Mouse (Mus musculus) ovary, postnatal 36 days (tissue): Measurements from ENCODE around the gene 6330409D20Rik.

Source experiments
- DNase-seq: peaks from one replicate; pipeline ENCODE4 v3.0.0; 2022; ENCODE audit warnings: low spot score, mixed read lengths

Gene 6330409D20Rik

GRCm38 (mm10) chr2:32756674-32757055, 15.8 kb upstream of the 6330409D20Rik start:
- no peak for DNase-seq

- DNase-seq: no peak
Observed at GRCm38 (mm10) chr2:32752181-32752580, 11.4 kb upstream of the 6330409D20Rik start.

DNA sequence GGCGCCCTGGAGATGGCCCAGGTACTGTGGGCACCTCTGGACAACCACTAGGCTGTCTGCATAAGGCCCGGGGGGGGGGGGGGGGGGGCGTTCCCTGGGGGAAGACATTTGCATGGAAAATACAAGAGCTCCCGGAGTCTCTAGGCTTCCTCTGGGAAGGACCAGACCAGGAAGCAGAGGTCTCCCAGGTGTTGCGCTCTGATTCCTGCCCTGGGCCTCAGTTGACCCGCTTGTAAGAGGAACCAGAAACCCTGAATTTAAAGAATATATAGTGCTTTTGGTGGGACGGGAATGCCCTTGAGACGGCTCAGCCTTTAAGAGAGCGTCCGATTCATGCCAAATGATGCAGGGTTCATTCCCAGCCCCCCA, 10.8 kb upstream of the 6330409D20Rik start:
- DNase-seq: no peak

- peak; percentile 73 for DNase-seq
Observed at GRCm38 (mm10) chr2:32750887-32751664, 10.3 kb upstream of the 6330409D20Rik start.

DNA sequence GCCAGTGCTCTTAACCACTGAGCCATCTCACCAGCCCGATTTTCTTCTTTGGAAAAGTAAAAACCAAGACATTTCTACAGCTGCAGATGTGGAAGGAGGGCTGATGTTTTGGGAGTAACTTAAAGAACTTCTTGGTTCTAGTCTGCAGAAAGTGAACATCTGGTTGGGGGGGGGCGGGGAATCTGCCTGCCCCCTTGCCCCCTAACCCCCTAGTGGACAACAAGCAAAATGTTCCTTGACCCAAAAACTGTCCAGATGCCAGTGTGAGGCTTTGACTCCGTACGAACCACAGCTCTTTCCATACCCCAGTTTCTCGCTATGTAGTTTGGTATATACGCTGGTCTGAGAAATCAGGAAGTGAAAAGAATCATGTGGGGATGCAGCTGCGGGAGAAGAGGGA, 9.4 kb upstream of the 6330409D20Rik start:
- DNase-seq: no peak

GRCm38 (mm10) chr2:32749082-32749481, 8.3 kb upstream of the 6330409D20Rik start:
- no peak for DNase-seq

GRCm38 (mm10) chr2:32744272-32744982, 3.6 kb upstream of the 6330409D20Rik start:
- DNase-seq: no peak

- DNase-seq: no peak
Observed at GRCm38 (mm10) chr2:32742173-32742531, 1.3 kb upstream of the 6330409D20Rik start.

DNA sequence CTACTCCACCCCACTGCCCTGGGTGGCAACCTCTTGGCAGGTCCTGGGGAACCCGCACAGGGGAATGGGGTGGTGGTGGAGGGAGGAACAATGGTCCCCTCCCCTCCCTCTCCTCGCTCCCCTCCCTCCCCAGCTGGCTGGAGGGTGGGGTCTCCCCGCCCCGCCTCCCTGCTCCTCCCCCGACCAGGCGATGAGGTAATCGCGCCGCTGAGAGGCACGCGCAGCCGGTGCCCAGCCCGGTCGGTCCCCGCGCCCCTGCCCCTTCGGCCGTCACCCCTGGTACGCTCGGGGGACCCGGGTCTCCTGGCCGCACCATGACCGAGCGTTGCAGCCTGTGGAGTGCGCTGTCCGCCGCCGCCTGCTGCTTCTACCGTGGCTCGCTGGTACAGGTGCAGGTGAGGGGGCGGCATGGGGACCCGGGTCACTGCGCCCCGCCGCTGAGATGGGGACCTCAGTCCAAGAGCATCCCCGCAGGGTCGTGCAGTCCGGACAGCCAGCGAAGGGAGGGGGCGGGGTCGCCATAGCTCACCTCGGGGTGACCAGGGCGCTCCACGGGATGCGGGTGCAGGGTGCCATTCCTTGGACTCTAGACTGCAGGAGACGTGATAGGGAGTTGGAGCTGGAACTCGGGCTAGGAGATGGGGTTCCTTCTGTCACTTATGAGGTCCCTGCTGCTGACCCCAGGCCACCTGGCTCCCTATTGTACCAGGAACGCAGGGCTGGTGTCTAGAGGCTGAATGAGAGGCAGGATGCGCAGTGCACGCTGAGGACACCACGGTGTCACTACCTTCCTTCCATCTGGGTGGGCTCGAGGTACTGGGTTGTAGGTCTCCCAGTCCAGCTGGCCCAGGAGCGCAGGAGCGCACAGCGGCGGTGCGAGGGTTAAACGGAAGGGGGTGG, 707 bp upstream of the 6330409D20Rik start:
- peak; percentile 48 for DNase-seq

DNA sequence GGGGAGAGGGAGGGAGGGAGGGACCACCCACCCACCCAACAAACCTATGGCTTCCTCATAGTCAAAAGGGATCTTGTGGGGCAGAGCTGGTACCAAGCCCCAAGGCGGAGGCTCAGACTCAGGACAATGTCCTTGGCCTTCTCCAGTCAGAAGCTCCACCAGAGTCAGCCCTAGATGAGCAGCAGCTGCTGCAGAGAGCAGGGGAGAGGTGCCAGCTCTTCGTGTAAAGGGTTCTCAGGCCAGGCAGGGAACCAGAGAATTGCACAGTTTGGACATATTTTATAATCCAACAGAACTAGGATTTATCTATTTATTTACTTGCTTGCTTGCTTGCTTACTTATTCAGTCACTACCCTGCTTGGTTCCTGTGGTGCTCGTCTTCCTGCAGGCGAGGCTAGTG, 1.5 kb downstream of the 6330409D20Rik start:
- DNase-seq: no peak

GRCm38 (mm10) chr2:32737008-32737407, 3.8 kb downstream of the 6330409D20Rik start:
- no peak for DNase-seq

- DNase-seq: no peak
Observed at GRCm38 (mm10) chr2:32736306-32736829, 4.4 kb downstream of the 6330409D20Rik start.

GRCm38 (mm10) chr2:32734933-32735332, 5.9 kb downstream of the 6330409D20Rik start:
- no peak for DNase-seq

DNA sequence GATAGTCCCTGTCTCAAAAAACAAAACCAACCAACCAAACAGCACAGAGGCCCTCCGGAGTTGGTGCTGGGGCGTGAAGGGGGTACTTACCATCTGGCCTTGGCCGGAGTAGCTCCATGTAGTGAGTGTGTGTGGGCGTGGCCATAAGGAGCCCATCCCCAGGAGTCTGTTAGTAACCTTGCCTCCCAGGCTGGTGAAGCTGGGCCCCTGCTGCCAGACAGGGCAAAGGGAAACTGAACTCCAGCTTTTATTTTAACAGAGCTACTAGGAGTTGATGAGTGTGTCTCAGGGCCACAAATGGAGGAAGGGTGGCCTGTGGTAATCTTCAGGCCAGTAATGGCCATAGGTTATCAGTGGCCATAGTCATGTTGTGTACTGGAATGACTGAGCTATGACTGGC, 6.3 kb downstream of the 6330409D20Rik start:
- no peak for DNase-seq

DNA sequence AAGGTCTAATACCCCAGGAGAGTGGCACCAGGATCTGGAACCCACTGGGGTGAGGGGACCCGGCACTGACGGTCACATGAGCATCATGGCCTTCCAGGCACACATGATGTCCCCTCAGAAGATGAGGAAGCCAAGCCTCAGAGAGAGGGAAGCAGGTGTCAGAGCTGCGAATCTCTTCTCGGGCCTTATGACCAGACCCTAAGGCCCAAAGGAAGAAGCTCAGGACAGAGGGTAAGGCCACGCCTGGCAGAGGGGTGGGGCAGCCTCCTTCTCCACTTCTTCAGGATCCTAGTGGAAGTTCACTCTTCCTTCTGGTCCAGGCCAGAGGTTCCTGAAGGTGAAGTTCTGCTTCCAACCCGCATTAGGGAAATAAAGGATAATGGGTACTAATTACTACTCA, 8.1 kb downstream of the 6330409D20Rik start:
- DNase-seq: no peak

GRCm38 (mm10) chr2:32731911-32732310, 8.9 kb downstream of the 6330409D20Rik start:
- no peak for DNase-seq

GRCm38 (mm10) chr2:32730854-32731253, 10.0 kb downstream of the 6330409D20Rik start:
- no peak for DNase-seq

GRCm38 (mm10) chr2:32729547-32729946, 11.3 kb downstream of the 6330409D20Rik start:
- no peak for DNase-seq

DNA sequence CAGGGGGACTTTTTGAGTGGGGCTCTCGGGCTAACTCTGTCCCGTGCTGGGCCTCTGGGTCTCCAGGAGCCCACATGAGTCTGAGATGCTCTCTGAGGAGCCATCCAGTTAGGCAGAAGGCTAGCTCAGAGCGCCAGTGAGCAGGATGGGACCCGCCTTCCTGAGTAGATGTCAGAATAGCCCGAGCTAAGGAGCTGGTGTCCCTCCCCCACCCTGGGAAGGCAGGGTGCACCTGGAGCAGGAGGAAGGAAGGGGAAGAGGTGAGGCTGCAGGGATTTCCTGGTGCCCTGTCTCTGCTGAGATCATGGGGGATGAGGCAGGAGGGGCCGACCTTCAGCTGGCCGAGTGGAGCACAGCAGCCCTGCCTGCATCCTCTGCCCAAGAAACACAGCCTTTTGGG, 12.4 kb downstream of the 6330409D20Rik start:
- no peak for DNase-seq

GRCm38 (mm10) chr2:32727435-32727834, 13.4 kb downstream of the 6330409D20Rik start:
- DNase-seq: peak; percentile 87

DNA sequence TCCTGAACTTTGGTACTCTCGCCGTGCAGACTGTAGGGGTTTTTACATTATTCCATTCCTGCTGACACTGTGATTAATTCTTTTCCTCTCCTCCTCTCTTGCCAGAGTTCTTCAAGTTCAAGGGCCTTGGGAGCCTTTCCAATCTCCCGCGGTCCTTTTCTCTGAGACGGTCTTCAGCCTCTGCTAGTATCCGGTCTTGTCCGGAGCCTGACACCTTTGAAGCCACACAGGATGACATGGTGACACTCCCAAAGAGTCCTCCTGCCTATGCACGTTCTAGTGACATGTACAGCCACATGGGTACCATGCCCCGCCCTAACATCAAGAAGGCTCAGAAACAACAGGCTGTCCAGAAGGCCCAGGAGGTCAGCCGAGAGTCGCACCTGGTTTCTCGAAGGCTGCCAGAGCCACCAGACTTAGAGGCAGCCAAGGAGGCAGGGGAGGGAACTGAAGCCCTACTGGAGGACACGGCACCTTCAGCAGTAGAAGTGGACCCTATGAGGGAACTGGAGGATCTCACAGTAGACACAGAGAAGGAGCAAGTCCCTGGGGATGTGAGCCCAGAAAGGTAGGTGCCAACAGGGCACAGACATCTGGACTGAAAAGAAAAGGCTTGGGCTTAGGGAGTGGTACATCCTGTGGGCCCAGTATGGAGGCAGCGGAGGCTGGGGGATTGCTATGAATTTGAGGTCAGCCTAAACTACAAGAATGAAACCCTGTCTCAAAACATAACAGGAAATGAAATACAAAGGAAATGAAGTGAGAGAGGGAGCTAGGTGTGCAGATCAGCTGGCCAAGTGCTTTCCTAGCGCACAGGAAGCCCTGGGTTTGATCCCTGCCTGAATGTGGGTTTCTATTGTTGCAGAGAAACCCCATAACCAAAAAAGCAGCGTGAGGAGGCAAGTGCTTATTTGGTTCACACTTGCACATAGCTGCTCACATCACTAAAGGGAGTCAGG, 15.7 kb downstream of the 6330409D20Rik start:
- no peak for DNase-seq
